Comparison of ENCODE assay signal across 11 mouse cellular contexts in genomic region chr3:151438364-151438763, GRCm38 (mm10). TPM values are rescaled to one million over a fixed set of nuclear protein-coding genes. Genes with fewer than 3 reads are reported as not detected.
DNase-seq lines count a peak whose midpoint lies in the region; ATAC-seq and TF ChIP-seq lines count a peak whose summit lies in the region.
"Had no signal": no experiment of that assay in that cellular context is flagged by ENCODE, and none has a peak within 500 bp of the region (broad histone marks: within the 10 kb centered on the region; RNA-seq: fewer than 3 reads in every experiment).

No protein-coding gene starts in this region.

- H3K4me2 ChIP-seq in hindbrain, embryonic 13.5 days, result peak overlapping the region; percentile 54
- H3K4me2 ChIP-seq in hindbrain, embryonic 11.5 days (replicated peaks; ENCODE audit: low read depth, low read length), result no peak overlapping the region
- peak overlapping the region; percentile 55 for H3K4me2 ChIP-seq in lung, embryonic 15.5 days
- H3K4me2 ChIP-seq in hindbrain, postnatal 0 days (ENCODE audit: low read depth, low read length), result no peak overlapping the region
- H3K4me2 ChIP-seq in liver, embryonic 12.5 days, result peak overlapping the region; percentile 46

- no peaks in the 10 kb centered on the region for H3K27me3 ChIP-seq in hindbrain, embryonic 13.5 days
- H3K27me3 ChIP-seq in hindbrain, embryonic 11.5 days (ENCODE audit: control insufficient read depth, insufficient read depth, low read length), result no peaks in the 10 kb centered on the region
- no peaks in the 10 kb centered on the region for H3K27me3 ChIP-seq in lung, embryonic 15.5 days
- no peaks in the 10 kb centered on the region for H3K27me3 ChIP-seq in hindbrain, postnatal 0 days (ENCODE audit: insufficient read depth, low read length)
- no peaks in the 10 kb centered on the region for H3K27me3 ChIP-seq in liver, embryonic 12.5 days (replicated peaks)
- H3K27me3 ChIP-seq: midbrain, embryonic 12.5 days had no signal

- no peaks in the 10 kb centered on the region for H3K9me3 ChIP-seq in hindbrain, embryonic 13.5 days
- no peaks in the 10 kb centered on the region for H3K9me3 ChIP-seq in hindbrain, embryonic 11.5 days (ENCODE audit: control insufficient read depth, low read length)
- no peaks in the 10 kb centered on the region for H3K9me3 ChIP-seq in lung, embryonic 15.5 days
- H3K9me3 ChIP-seq in hindbrain, postnatal 0 days (ENCODE audit: low read length), result no peaks in the 10 kb centered on the region
- no peaks in the 10 kb centered on the region for H3K9me3 ChIP-seq in liver, embryonic 12.5 days (replicated peaks)
- H3K9me3 ChIP-seq: embryonic facial prominence, embryonic 13.5 days; midbrain, embryonic 12.5 days had no signal

- H3K27ac ChIP-seq in hindbrain, embryonic 13.5 days, result no peak overlapping the region
- H3K27ac ChIP-seq in hindbrain, embryonic 11.5 days (ENCODE audit: low read depth, low read length), result no peak overlapping the region
- H3K27ac ChIP-seq in lung, embryonic 15.5 days, result no peak overlapping the region
- H3K27ac ChIP-seq in hindbrain, postnatal 0 days, result no peak overlapping the region
- no peak overlapping the region for H3K27ac ChIP-seq in liver, embryonic 12.5 days
- H3K27ac ChIP-seq: embryonic facial prominence, embryonic 13.5 days; midbrain, embryonic 12.5 days had no signal

- no peaks in the 10 kb centered on the region for H3K36me3 ChIP-seq in hindbrain, embryonic 13.5 days
- no peaks in the 10 kb centered on the region for H3K36me3 ChIP-seq in hindbrain, embryonic 11.5 days (ENCODE audit: control insufficient read depth, insufficient read depth, low read length)
- H3K36me3 ChIP-seq in lung, embryonic 15.5 days, result no peaks in the 10 kb centered on the region
- no peaks in the 10 kb centered on the region for H3K36me3 ChIP-seq in hindbrain, postnatal 0 days (ENCODE audit: insufficient read depth, low read length)
- H3K36me3 ChIP-seq in liver, embryonic 12.5 days, result no peaks in the 10 kb centered on the region
- H3K36me3 ChIP-seq: embryonic facial prominence, embryonic 13.5 days; midbrain, embryonic 12.5 days had no signal

- ATAC-seq in hindbrain, embryonic 13.5 days (ENCODE audit: low FRiP score), result no peak
- no peak for ATAC-seq in hindbrain, embryonic 11.5 days (ENCODE audit: low FRiP score)
- ATAC-seq in lung, embryonic 15.5 days (ENCODE audit: borderline replicate concordance, extremely low read depth, low FRiP score, low TSS enrichment), result no peak
- ATAC-seq in hindbrain, postnatal 0 days, result no peak
- no peak for ATAC-seq in liver, embryonic 12.5 days

- H3K4me3 ChIP-seq in hindbrain, embryonic 13.5 days, result no peak overlapping the region
- no peak overlapping the region for H3K4me3 ChIP-seq in hindbrain, embryonic 11.5 days (ENCODE audit: low read depth, low read length)
- H3K4me3 ChIP-seq in lung, embryonic 15.5 days, result peak overlapping the region; percentile 36
- peak overlapping the region; percentile 18; the same call in 1 of the 2 replicates for H3K4me3 ChIP-seq in hindbrain, postnatal 0 days (ENCODE audit: low read length)
- peak overlapping the region; percentile 30; the same call in 1 of the 2 replicates for H3K4me3 ChIP-seq in liver, embryonic 12.5 days

- no peak for DNase-seq in hindbrain, embryonic 11.5 days (ENCODE audit: low spot score)
- no peak for DNase-seq in lung, postnatal 14 days
- no peak for DNase-seq in hindbrain, postnatal 0 days (ENCODE audit: low spot score)
- no peak for DNase-seq in cerebellum, postnatal 14 days
- DNase-seq in adrenal gland, postnatal 25 days, result no peak
- DNase-seq: cerebellum, adult 9-11 months had no signal

- no peak overlapping the region for H3K9ac ChIP-seq in hindbrain, embryonic 13.5 days
- H3K9ac ChIP-seq in hindbrain, embryonic 11.5 days (ENCODE audit: low read depth, low read length), result no peak overlapping the region
- no peak overlapping the region for H3K9ac ChIP-seq in lung, embryonic 15.5 days
- no peak overlapping the region for H3K9ac ChIP-seq in hindbrain, postnatal 0 days (replicated peaks; ENCODE audit: low read length)
- no peak overlapping the region for H3K9ac ChIP-seq in liver, embryonic 12.5 days

- peaks cover 7% of the 10 kb centered on the region for H3K4me1 ChIP-seq in hindbrain, embryonic 13.5 days (replicated peaks)
- H3K4me1 ChIP-seq in hindbrain, embryonic 11.5 days (replicated peaks; ENCODE audit: control insufficient read depth, insufficient read depth, low read length), result no peaks in the 10 kb centered on the region
- H3K4me1 ChIP-seq in lung, embryonic 15.5 days, result no peaks in the 10 kb centered on the region
- H3K4me1 ChIP-seq in hindbrain, postnatal 0 days (ENCODE audit: insufficient read depth, low read length), result no peaks in the 10 kb centered on the region
- H3K4me1 ChIP-seq in liver, embryonic 12.5 days, result 0 out of 2 replicates have a peak, but pooled peaks cover 4% of the 10 kb centered on the region

- TF ChIP-seq CTCF in hindbrain, postnatal 0 days (IDR thresholded peaks at IDR 0.05; ENCODE audit: low read depth), result no peak

- 78% methylated on average over 5 of the region's 5 CpGs for WGBS in hindbrain, embryonic 13.5 days
- 80% methylated on average over 5 of the region's 5 CpGs for WGBS in hindbrain, embryonic 11.5 days
- WGBS in lung, embryonic 15.5 days, result 42% methylated on average over 5 of the region's 5 CpGs
- WGBS in hindbrain, postnatal 0 days, result 72% methylated on average over 5 of the region's 5 CpGs
- 51% methylated on average over 5 of the region's 5 CpGs for WGBS in liver, embryonic 12.5 days (ENCODE audit: insufficient replicate concordance)

RNA-seq across cellular contexts. Expression of gene Adgrl4, which starts 0.7 kb away (rescaled TPM):
- 12.7 and 13.9 TPM in 2 replicates for polyA plus RNA-seq in hindbrain, embryonic 13.5 days (2015; fragmentation: Nextera tagmentation; extraction: Ambion mirVana)
- 7.7 and 8.7 TPM in 2 replicates for polyA plus RNA-seq in hindbrain, embryonic 11.5 days (2014; fragmentation: Nextera tagmentation; extraction: Ambion mirVana)
- 20.9 and 23.9 TPM in 2 replicates for polyA plus RNA-seq in lung, embryonic 15.5 days (2015; fragmentation: Nextera tagmentation; extraction: Ambion mirVana)
- total RNA-seq in hindbrain, postnatal 0 days (2014; rRNA removed), result 27.6 and 32.0 TPM in 2 replicates
- 9.9 and 12.7 TPM in 2 replicates for polyA plus RNA-seq in hindbrain, postnatal 0 days (2015; fragmentation: Nextera tagmentation; extraction: Ambion mirVana)
- 10.8 and 11.1 TPM in 2 replicates for polyA plus RNA-seq in liver, embryonic 12.5 days (2016; fragmentation: Nextera tagmentation; extraction: Ambion mirVana)
- 70.7 and 72.1 TPM in 2 replicates for total RNA-seq in adrenal gland, postnatal 25 days (2021)

Comparison
In these comparisons a context has a peak if more than half of its experiments do, and no peak if none do; other contexts are left out.
1. H3K4me2 ChIP-seq: peak in hindbrain, embryonic 13.5 days (single experiment), lung, embryonic 15.5 days (single experiment) and liver, embryonic 12.5 days (single experiment); none in hindbrain, embryonic 11.5 days (single experiment) and hindbrain, postnatal 0 days (single experiment).
2. H3K4me3 ChIP-seq: peak in lung, embryonic 15.5 days (single experiment), hindbrain, postnatal 0 days (single experiment) and liver, embryonic 12.5 days (single experiment); none in hindbrain, embryonic 13.5 days (single experiment) and hindbrain, embryonic 11.5 days (single experiment).